Mouse (Mus musculus) layer of hippocampus, postnatal 14 days (tissue): ENCODE data around the gene Crispld2. TPM values are rescaled to one million over a fixed set of nuclear protein-coding genes. Genes with fewer than 3 reads are reported as not detected.

Experiments
- DNase-seq, 2 experiments: peaks; one replicate each; pipeline ENCODE4 v3.0.0; 2021 to 2022; ENCODE audit warnings: low spot score in 2 of 2, mixed read lengths in 1 of 2
- total RNA-seq, 2 experiments: library from RNA; stranded (reverse); gene quantifications; 2 replicates each; pipeline ENCODE4 v1.2.3; 2021

Crispld2 gene
- total RNA-seq, 2 experiments from 2014 or later: 1.6 to 2.1 TPM

- no peak for DNase-seq
These were observed 40.4 kb downstream of the Crispld2 start for GRCm38 (mm10) chr8:120032549-120033208.

GRCm38 (mm10) chr8:120034471-120034870 is 42.2 kb downstream of the Crispld2 start:
- no peak for DNase-seq

- DNase-seq: no peak
These were observed 43.9 kb downstream of the Crispld2 start for GRCm38 (mm10) chr8:120036111-120036510.

- DNase-seq: no peak
These were observed 44.3 kb downstream of the Crispld2 start for GRCm38 (mm10) chr8:120036578-120036977.

GRCm38 (mm10) chr8:120037199-120037598 is 45.0 kb downstream of the Crispld2 start:
- DNase-seq: no peak

GRCm38 (mm10) chr8:120037611-120038010 is 45.4 kb downstream of the Crispld2 start:
- no peak for DNase-seq

- DNase-seq: no peak
These were observed 46.5 kb downstream of the Crispld2 start for GRCm38 (mm10) chr8:120038741-120039140.

GRCm38 (mm10) chr8:120039313-120039919 is 47.2 kb downstream of the Crispld2 start:
- no peak for DNase-seq

- DNase-seq: peak in 1 of 2 experiments; percentile 22
These were observed 48.6 kb downstream of the Crispld2 start for GRCm38 (mm10) chr8:120040861-120041260.

- no peak for DNase-seq
These were observed 50.5 kb downstream of the Crispld2 start for GRCm38 (mm10) chr8:120042542-120043312.

- DNase-seq: no peak
These were observed 52.7 kb downstream of the Crispld2 start for GRCm38 (mm10) chr8:120044907-120045306.

GRCm38 (mm10) chr8:120045471-120045870 is 53.2 kb downstream of the Crispld2 start:
- no peak for DNase-seq

GRCm38 (mm10) chr8:120046258-120047020 is 54.2 kb downstream of the Crispld2 start:
- DNase-seq: peak; percentile 74 to 91

GRCm38 (mm10) chr8:120049949-120050348 is 57.7 kb downstream of the Crispld2 start:
- no peak for DNase-seq

GRCm38 (mm10) chr8:120050376-120050775 is 58.1 kb downstream of the Crispld2 start:
- DNase-seq: no peak

GRCm38 (mm10) chr8:120051006-120051405 is 58.8 kb downstream of the Crispld2 start:
- no peak for DNase-seq

- no peak for DNase-seq
These were observed 59.7 kb downstream of the Crispld2 start for GRCm38 (mm10) chr8:120051908-120052307.

GRCm38 (mm10) chr8:120052318-120052717 is 60.1 kb downstream of the Crispld2 start:
- DNase-seq: no peak

GRCm38 (mm10) chr8:120054833-120055232 is 62.6 kb downstream of the Crispld2 start:
- DNase-seq: no peak

GRCm38 (mm10) chr8:120057078-120057477 is 64.8 kb downstream of the Crispld2 start:
- no peak for DNase-seq

GRCm38 (mm10) chr8:120062742-120063141 is 70.5 kb downstream of the Crispld2 start:
- no peak for DNase-seq
